Mouse (Mus musculus) midbrain, embryonic 11.5 days (tissue): Measurements from ENCODE around the gene Strip1. TPM values are rescaled to one million over a fixed set of nuclear protein-coding genes. Genes with fewer than 3 reads are reported as not detected.

Source experiments
- ATAC-seq: fragments of 200-750 bp; cut with Nextera tagmentation; 2 replicates; pipeline ENCODE4 v1.8.0; 2017; ENCODE audit warnings: moderate TSS enrichment, moderate library complexity; ENCODE audit not compliant: low FRiP score
- DNase-seq: peaks from one replicate; pipeline ENCODE4 v3.0.0; 2015; ENCODE audit warnings: low spot score; ENCODE audit errors: missing footprints
- H3K27ac ChIP-seq: fragments of 300-500 bp; sonication (generic); 2 replicates; pipeline ENCODE4 v1.5.1; 2014; ENCODE audit warnings: low read depth, low read length
- H3K27me3 ChIP-seq: fragments of 300-500 bp; sonication (generic); 2 replicates; pipeline ENCODE4 v1.6.1; 2014; ENCODE audit warnings: mild to moderate bottlenecking, low read length, moderate library complexity, mixed read lengths; ENCODE audit not compliant: control insufficient read depth, insufficient read depth
- H3K36me3 ChIP-seq: fragments of 300-500 bp; sonication (generic); 2 replicates; pipeline ENCODE4 v1.6.1; 2014; ENCODE audit warnings: mild to moderate bottlenecking, low read length, moderate library complexity, mixed read lengths; ENCODE audit not compliant: control insufficient read depth, insufficient read depth
- H3K4me1 ChIP-seq: fragments of 300-500 bp; sonication (generic); 2 replicates; pipeline ENCODE4 v1.6.1; 2014; ENCODE audit warnings: low read length; ENCODE audit not compliant: control insufficient read depth, insufficient read depth
- H3K4me2 ChIP-seq: fragments of 300-500 bp; sonication (generic); 2 replicates; pipeline ENCODE4 v1.6.1; 2014; ENCODE audit warnings: mild to moderate bottlenecking, moderate library complexity
- H3K4me3 ChIP-seq: fragments of 300-500 bp; sonication (generic); 2 replicates; pipeline ENCODE4 v1.5.1; 2014; ENCODE audit warnings: low read depth, low read length
- H3K9ac ChIP-seq: fragments of 300-500 bp; sonication (generic); 2 replicates; pipeline ENCODE4 v1.6.1; 2014; ENCODE audit warnings: low read length
- H3K9me3 ChIP-seq: fragments of 300-500 bp; sonication (generic); 2 replicates; pipeline ENCODE4 v1.6.1; 2016; ENCODE audit warnings: low read length; ENCODE audit not compliant: control insufficient read depth
- WGBS: fragments of 180-500 bp; shearing (Covaris S2); extraction: QIAGEN DNeasy Blood & Tissue Kit; methylation state at CpG from one replicate; pipeline ENCODE4 v1.1.7; 2014; 5-methylcytosine and 5-hydroxymethylcytosine counted together
- polyA plus RNA-seq: library from polyadenylated mRNA; unstranded; fragments of >200 nt; fragmentation: Nextera tagmentation; extraction: Ambion mirVana; gene quantifications from 2 replicates; pipeline ENCODE4 v1.2.1, GENCODE M21; 2014

The Strip1 gene
- polyA plus RNA-seq, 1 experiment from 2014 or later = 87.6 TPM

GRCm38 (mm10) chr3:107593632-107594031, 37.9 kb downstream of the Strip1 start:
- Histone ChIP-seq H3K4me3 (no peak overlapping the region), H3K27me3 (peaks cover 55% of the 10 kb centered on the region), H3K4me2 (no peak overlapping the region), H3K4me1 (peaks cover 10% of the 10 kb centered on the region), H3K9ac (no peak overlapping the region), H3K9me3 (no peaks in the 10 kb centered on the region), H3K36me3 (no peaks in the 10 kb centered on the region), H3K27ac (no peak overlapping the region)
- no peak for ATAC-seq
- 54% methylated on average over 2 of the region's 2 CpGs for WGBS
- DNase-seq = no peak

- Histone ChIP-seq H3K27me3 (peaks cover 44% of the 10 kb centered on the region), H3K36me3 (no peaks in the 10 kb centered on the region), H3K9me3 (no peaks in the 10 kb centered on the region), H3K9ac (no peak overlapping the region), H3K4me3 (no peak overlapping the region), H3K4me1 (peaks cover 10% of the 10 kb centered on the region), H3K4me2 (no peak overlapping the region), H3K27ac (no peak overlapping the region)
- DNase-seq (peak; percentile 75), ATAC-seq (no peak)
- WGBS = 74% methylated on average over 1 of the region's 1 CpGs
Observed at GRCm38 (mm10) chr3:107591612-107592011, 39.9 kb downstream of the Strip1 start.

GRCm38 (mm10) chr3:107586504-107586903, 45.0 kb downstream of the Strip1 start:
- Histone ChIP-seq H3K4me1 (0 out of 2 replicates have a peak, but pooled peaks cover 4% of the 10 kb centered on the region), H3K4me3 (no peak overlapping the region), H3K36me3 (no peaks in the 10 kb centered on the region), H3K9me3 (no peaks in the 10 kb centered on the region), H3K27me3 (peaks cover 53% of the 10 kb centered on the region), H3K9ac (no peak overlapping the region), H3K4me2 (no peak overlapping the region), H3K27ac (no peak overlapping the region)
- ATAC-seq = no peak
- 76% methylated on average over 6 of the region's 6 CpGs for WGBS
- DNase-seq = no peak

GRCm38 (mm10) chr3:107583893-107584292, 47.6 kb downstream of the Strip1 start:
- H3K4me3 ChIP-seq = no peak overlapping the region
- H3K4me1 ChIP-seq = 0 out of 2 replicates have a peak, but pooled peaks cover 4% of the 10 kb centered on the region
- H3K27me3 ChIP-seq = peaks cover 72% of the 10 kb centered on the region
- ATAC-seq (no peak), DNase-seq (peak; percentile 91)
- H3K36me3 ChIP-seq = no peaks in the 10 kb centered on the region
- H3K4me2 ChIP-seq = no peak overlapping the region
- no peaks in the 10 kb centered on the region for H3K9me3 ChIP-seq
- H3K27ac ChIP-seq = no peak overlapping the region
- 4% methylated on average over 1 of the region's 1 CpGs for WGBS
- no peak overlapping the region for H3K9ac ChIP-seq

GRCm38 (mm10) chr3:107582875-107583767, 48.4 kb downstream of the Strip1 start:
- no peak overlapping the region for H3K27ac ChIP-seq
- H3K4me1 ChIP-seq = 0 out of 2 replicates have a peak, but pooled peaks cover 4% of the 10 kb centered on the region
- DNase-seq = peak; percentile 96
- ATAC-seq = peak; percentile 54; the same call in 1 of the 2 replicates
- H3K27me3 ChIP-seq = peaks cover 72% of the 10 kb centered on the region
- H3K9ac ChIP-seq = no peak overlapping the region; the same call in 1 of the 2 replicates
- H3K36me3 ChIP-seq = no peaks in the 10 kb centered on the region
- under 1% methylated on average over 65 of the region's 65 CpGs for WGBS
- H3K9me3 ChIP-seq = no peaks in the 10 kb centered on the region
- H3K4me3 ChIP-seq = peak overlapping the region; percentile 22
- peak overlapping the region; percentile 47 for H3K4me2 ChIP-seq

GRCm38 (mm10) chr3:107582130-107582874, 49.2 kb downstream of the Strip1 start:
- Histone ChIP-seq H3K36me3 (no peaks in the 10 kb centered on the region), H3K27me3 (peaks cover 72% of the 10 kb centered on the region), H3K9ac (no peak overlapping the region), H3K4me1 (0 out of 2 replicates have a peak, but pooled peaks cover 4% of the 10 kb centered on the region), H3K4me2 (peak overlapping the region; percentile 47), H3K27ac (no peak overlapping the region), H3K4me3 (peak overlapping the region; percentile 22), H3K9me3 (no peaks in the 10 kb centered on the region)
- peak; percentile 91 for DNase-seq
- WGBS = 2% methylated on average over 18 of the region's 18 CpGs
- no peak for ATAC-seq

GRCm38 (mm10) chr3:107581103-107582010, 50.1 kb downstream of the Strip1 start:
- H3K27ac ChIP-seq = no peak overlapping the region
- ATAC-seq (no peak), DNase-seq (peak; percentile 91)
- H3K4me1 ChIP-seq = 0 out of 2 replicates have a peak, but pooled peaks cover 4% of the 10 kb centered on the region
- H3K4me2 ChIP-seq = no peak overlapping the region
- H3K9me3 ChIP-seq = no peaks in the 10 kb centered on the region
- no peak overlapping the region for H3K9ac ChIP-seq
- no peaks in the 10 kb centered on the region for H3K36me3 ChIP-seq
- no peak overlapping the region for H3K4me3 ChIP-seq
- WGBS = 3% methylated on average over 15 of the region's 15 CpGs
- peaks cover 67% of the 10 kb centered on the region for H3K27me3 ChIP-seq

GRCm38 (mm10) chr3:107579466-107579865, 52.0 kb downstream of the Strip1 start:
- H3K36me3 ChIP-seq = no peaks in the 10 kb centered on the region
- H3K27ac ChIP-seq = no peak overlapping the region
- H3K9me3 ChIP-seq = no peaks in the 10 kb centered on the region
- H3K4me2 ChIP-seq = no peak overlapping the region
- H3K4me3 ChIP-seq = no peak overlapping the region
- 10% methylated on average over 4 of the region's 4 CpGs for WGBS
- H3K9ac ChIP-seq = no peak overlapping the region
- peak; percentile 99 for DNase-seq
- H3K4me1 ChIP-seq = 0 out of 2 replicates have a peak, but pooled peaks cover 4% of the 10 kb centered on the region
- ATAC-seq = no peak; the same call in 1 of the 2 replicates
- H3K27me3 ChIP-seq = peaks cover 48% of the 10 kb centered on the region
